Mouse (Mus musculus) megakaryocyte, embryonic 14.5 days (primary cell): ENCODE measurements around the gene Exoc3l4.

Experiments used
- FLI1 ChIP-seq: IDR thresholded peaks from 2 replicates; pipeline ENCODE4 v1.6.1; 2012; ENCODE audit warnings: low read length, inconsistent platforms, mixed read lengths
- GATA1 ChIP-seq: IDR thresholded peaks from 3 replicates; pipeline ENCODE4 v1.6.1; 2012; ENCODE audit warnings: mixed read lengths, low read length, inconsistent platforms, borderline replicate concordance

DNA sequence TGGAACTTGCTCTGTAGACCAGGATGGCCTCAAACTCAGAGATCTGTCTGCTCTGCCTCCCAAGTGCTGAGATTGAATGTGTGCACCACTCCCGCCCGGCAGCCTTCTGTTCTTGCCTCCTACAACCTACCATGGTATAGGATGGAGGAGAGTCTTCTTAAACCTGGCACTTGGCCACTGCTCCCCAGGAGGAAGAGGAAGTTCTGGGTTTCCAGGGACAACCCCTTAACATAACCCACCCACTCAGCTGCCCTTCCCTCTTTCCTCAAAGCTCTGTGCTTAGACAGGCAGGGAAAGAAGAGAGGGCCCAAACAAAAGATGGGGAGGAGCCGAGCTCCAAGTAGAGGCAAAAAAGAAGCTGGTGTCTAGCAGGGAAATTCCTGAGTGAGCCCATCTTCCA lies 24.7 kb downstream of the Exoc3l4 start:
- TF ChIP-seq GATA1 (no peak), FLI1 (no peak)
